Mouse (Mus musculus): ENCODE results near the gene Chic2.

Gene Chic2

GRCm38 (mm10) chr5:75067125-75067756 is 22.7 kb upstream of the Chic2 start:
- peak; percentile 79 to 85 for DNase-seq (ENCODE audit: low read depth in 2 of 2, low spot score in 2 of 2)

GRCm38 (mm10) chr5:75066715-75067114 is 22.1 kb upstream of the Chic2 start:
- DNase-seq (ENCODE audit: low read depth in 2 of 2, low spot score in 2 of 2) = peak in 1 of 2 experiments; percentile 28

GRCm38 (mm10) chr5:75063177-75063576 is 18.6 kb upstream of the Chic2 start:
- DNase-seq (ENCODE audit: low read depth in 2 of 2, low spot score in 2 of 2) = no peak

GRCm38 (mm10) chr5:75051109-75051508 is 6.5 kb upstream of the Chic2 start:
- no peak for DNase-seq (ENCODE audit: low read depth in 2 of 2, low spot score in 2 of 2)

GRCm38 (mm10) chr5:75046681-75047321 is 2.2 kb upstream of the Chic2 start:
- DNase-seq (ENCODE audit: low read depth in 2 of 2, low spot score in 2 of 2) = no peak

- DNase-seq (ENCODE audit: low read depth in 2 of 2, low spot score in 2 of 2) = no peak
These were observed 797 bp upstream of the Chic2 start for GRCm38 (mm10) chr5:75045371-75045770.

- DNase-seq (ENCODE audit: low read depth in 2 of 2, low spot score in 2 of 2) = peak; percentile 31 to 47
These were observed 813 bp downstream of the Chic2 start for GRCm38 (mm10) chr5:75043621-75044301.

GRCm38 (mm10) chr5:75043011-75043445 is 1.5 kb downstream of the Chic2 start:
- no peak for DNase-seq (ENCODE audit: low read depth in 2 of 2, low spot score in 2 of 2)

- DNase-seq (ENCODE audit: low read depth in 2 of 2, low spot score in 2 of 2) = no peak
These were observed 5.3 kb downstream of the Chic2 start for GRCm38 (mm10) chr5:75039307-75039706.

GRCm38 (mm10) chr5:75035475-75035874 is 9.1 kb downstream of the Chic2 start:
- DNase-seq (ENCODE audit: low read depth in 2 of 2, low spot score in 2 of 2) = no peak

GRCm38 (mm10) chr5:75014768-75015167 is 29.8 kb downstream of the Chic2 start:
- DNase-seq (ENCODE audit: low read depth in 2 of 2, low spot score in 2 of 2) = no peak

- DNase-seq (ENCODE audit: low read depth in 2 of 2, low spot score in 2 of 2) = no peak
These were observed 31.7 kb downstream of the Chic2 start for GRCm38 (mm10) chr5:75012771-75013421.

- no peak for DNase-seq (ENCODE audit: low read depth in 2 of 2, low spot score in 2 of 2)
These were observed 32.4 kb downstream of the Chic2 start for GRCm38 (mm10) chr5:75011985-75012738.

GRCm38 (mm10) chr5:75004755-75005154 is 39.8 kb downstream of the Chic2 start:
- no peak for DNase-seq (ENCODE audit: low read depth in 2 of 2, low spot score in 2 of 2)

- no peak for DNase-seq (ENCODE audit: low read depth in 2 of 2, low spot score in 2 of 2)
These were observed 42.5 kb downstream of the Chic2 start for GRCm38 (mm10) chr5:75002109-75002508.

GRCm38 (mm10) chr5:74998716-74999512 is 45.7 kb downstream of the Chic2 start:
- no peak for DNase-seq (ENCODE audit: low read depth in 2 of 2, low spot score in 2 of 2)

GRCm38 (mm10) chr5:74994947-74995346 is 49.6 kb downstream of the Chic2 start:
- DNase-seq (ENCODE audit: low read depth in 2 of 2, low spot score in 2 of 2) = no peak

GRCm38 (mm10) chr5:74984101-74984500 is 60.5 kb downstream of the Chic2 start:
- no peak for DNase-seq (ENCODE audit: low read depth in 2 of 2, low spot score in 2 of 2)

- no peak for DNase-seq (ENCODE audit: low read depth in 2 of 2, low spot score in 2 of 2)
These were observed 64.0 kb downstream of the Chic2 start for GRCm38 (mm10) chr5:74980574-74980973.

- no peak for DNase-seq (ENCODE audit: low read depth in 2 of 2, low spot score in 2 of 2)
These were observed 64.4 kb downstream of the Chic2 start for GRCm38 (mm10) chr5:74980154-74980553.
